Mouse (Mus musculus): ENCODE measurements around the gene E030018B13Rik. TPM values are rescaled to one million over a fixed set of nuclear protein-coding genes. Genes with fewer than 3 reads are reported as not detected.

Gene E030018B13Rik
- polyA plus RNA-seq, 1 experiment from 2014 or later = not detected

DNA sequence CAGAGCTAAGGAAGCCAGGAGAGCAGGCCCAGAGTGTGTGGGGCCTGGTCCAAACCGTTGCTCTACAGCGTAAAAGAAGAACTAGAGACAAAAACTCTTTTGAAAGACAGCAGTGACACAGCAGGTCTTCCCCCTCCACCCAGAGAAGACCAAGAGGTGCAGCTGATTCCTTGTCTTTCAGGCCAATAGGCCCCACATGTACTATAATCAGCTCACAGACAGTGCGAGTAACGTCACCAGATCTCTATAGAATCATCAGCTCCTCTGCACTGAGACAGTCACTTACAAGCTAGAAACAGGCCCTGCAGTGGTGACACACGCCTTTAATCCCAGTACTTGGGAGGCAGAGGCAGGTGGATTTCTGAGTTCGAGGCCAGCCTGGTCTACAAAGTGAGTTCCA, 17.2 kb downstream of the E030018B13Rik start:
- H3K4me1 ChIP-seq = peaks cover 37% of the 10 kb centered on the region
- H3K36me3 ChIP-seq = 0 out of 2 replicates have a peak, but pooled peaks cover 3% of the 10 kb centered on the region
- no peaks in the 10 kb centered on the region for H3K9me3 ChIP-seq (replicated peaks)
- no peak overlapping the region for H3K27ac ChIP-seq (replicated peaks)
- no peak overlapping the region for H3K4me3 ChIP-seq (replicated peaks)
- peak overlapping the region; percentile 96 for H3K4me2 ChIP-seq
- whole genome bisulfite sequencing = 66% methylated on average over 6 of the region's 6 CpGs
- H3K27me3 ChIP-seq (replicated peaks) = no peaks in the 10 kb centered on the region
- ATAC-seq (ENCODE audit: low FRiP score) = no peak
- H3K9ac ChIP-seq (replicated peaks) = no peak overlapping the region

DNA sequence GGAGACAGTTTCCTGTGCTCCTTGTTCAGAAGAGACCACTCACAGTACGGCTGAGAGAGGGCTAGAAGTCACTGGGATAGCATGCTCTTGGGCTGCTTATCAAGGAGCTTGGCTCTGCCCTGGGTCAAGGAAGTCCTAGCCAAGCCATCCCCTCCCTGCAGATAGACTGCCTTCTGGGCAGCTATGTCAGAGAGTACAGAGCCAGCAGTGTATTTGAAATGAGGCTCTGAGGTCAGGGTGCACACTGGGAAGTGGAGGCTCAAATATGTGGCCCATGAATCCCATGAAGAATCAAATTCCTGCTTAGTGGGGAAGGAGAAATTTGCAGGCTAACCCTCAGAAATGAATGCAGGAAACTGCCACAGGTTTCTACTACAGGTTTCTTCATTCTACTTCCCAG, 17.9 kb downstream of the E030018B13Rik start:
- 64% methylated on average over 1 of the region's 1 CpGs for WGBS
- Histone ChIP-seq H3K9ac (replicated peaks) (no peak overlapping the region; the same call in 1 of the 2 replicates), H3K36me3 (0 out of 2 replicates have a peak, but pooled peaks cover 3% of the 10 kb centered on the region), H3K4me3 (replicated peaks) (peak overlapping the region; percentile 74; the same call in 1 of the 2 replicates), H3K4me2 (peak overlapping the region; percentile 96), H3K27me3 (replicated peaks) (no peaks in the 10 kb centered on the region), H3K9me3 (replicated peaks) (no peaks in the 10 kb centered on the region), H3K4me1 (peaks cover 34% of the 10 kb centered on the region), H3K27ac (replicated peaks) (no peak overlapping the region)
- no peak for ATAC-seq (ENCODE audit: low FRiP score)

DNA sequence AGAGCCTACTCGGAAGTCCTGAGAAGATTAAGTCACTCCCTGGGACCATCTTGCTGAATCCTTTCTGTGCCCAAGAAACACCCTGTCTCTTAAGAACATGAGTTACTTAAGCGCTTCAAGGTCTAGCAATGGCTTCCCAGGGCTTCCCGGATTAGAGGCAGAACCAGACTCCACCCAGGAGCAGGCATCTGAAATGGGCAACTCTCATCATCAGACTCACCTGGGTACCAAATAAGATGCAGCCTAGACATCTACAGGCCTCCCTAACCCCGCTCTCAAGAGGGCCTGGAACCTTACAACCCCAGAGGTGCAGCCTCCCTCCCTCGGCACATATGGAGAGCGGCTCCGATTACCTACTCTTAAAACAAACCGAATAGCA, 19.1 kb downstream of the E030018B13Rik start:
- H3K4me2 ChIP-seq = peak overlapping the region; percentile 96
- H3K27ac ChIP-seq (replicated peaks) = peak overlapping the region; percentile 93
- H3K4me1 ChIP-seq = peaks cover 42% of the 10 kb centered on the region
- peak overlapping the region; percentile 91 for H3K9ac ChIP-seq (replicated peaks)
- H3K4me3 ChIP-seq (replicated peaks) = peak overlapping the region; percentile 74
- 20% methylated on average over 8 of the region's 8 CpGs for WGBS
- no peaks in the 10 kb centered on the region for H3K27me3 ChIP-seq (replicated peaks)
- H3K9me3 ChIP-seq (replicated peaks) = no peaks in the 10 kb centered on the region
- no peak for ATAC-seq (ENCODE audit: low FRiP score)
- H3K36me3 ChIP-seq = 0 out of 2 replicates have a peak, but pooled peaks cover 3% of the 10 kb centered on the region

DNA sequence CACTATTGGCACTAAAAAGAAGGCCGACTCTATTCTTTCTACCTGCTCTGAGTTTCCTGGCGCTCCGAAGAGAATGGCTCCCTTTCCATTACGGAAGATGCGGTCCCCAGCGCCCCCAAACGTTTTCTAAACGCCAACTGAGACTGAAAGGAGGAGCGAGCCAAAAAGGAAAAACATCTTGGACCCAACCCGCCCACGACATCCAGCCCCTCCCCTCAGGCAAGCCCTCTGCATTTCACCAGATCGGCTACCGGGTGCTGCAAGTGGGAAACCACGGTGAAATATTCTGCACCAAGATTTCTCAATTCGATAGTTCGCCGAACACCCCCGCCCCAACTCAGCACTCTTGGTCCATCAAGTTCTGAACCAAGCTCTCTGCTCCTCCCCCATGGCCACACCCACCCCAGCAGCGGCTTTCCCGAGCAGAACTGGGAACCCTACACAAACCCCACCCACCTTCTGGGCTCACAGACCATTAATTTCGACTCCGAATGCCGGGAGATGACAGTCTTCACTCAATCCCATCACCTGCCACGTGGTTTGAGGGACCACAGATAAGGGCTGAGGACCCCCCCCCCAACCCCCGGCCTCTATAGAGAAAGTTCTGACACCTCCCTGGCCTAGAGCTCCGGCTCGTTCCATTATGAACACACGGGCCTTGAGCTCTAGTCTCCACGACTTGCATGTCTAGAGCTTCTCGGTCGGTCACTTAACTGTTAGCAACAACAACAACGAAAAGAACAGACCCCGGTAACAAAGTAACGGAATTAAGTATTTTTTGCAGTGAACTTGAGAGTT, 19.7 kb downstream of the E030018B13Rik start:
- peak overlapping the region; percentile 93 for H3K27ac ChIP-seq (replicated peaks)
- H3K9ac ChIP-seq (replicated peaks) = peak overlapping the region; percentile 91
- H3K4me1 ChIP-seq = peaks cover 42% of the 10 kb centered on the region
- H3K4me3 ChIP-seq (replicated peaks) = peak overlapping the region; percentile 74
- under 1% methylated on average over 34 of the region's 34 CpGs for WGBS
- no peak for ATAC-seq (ENCODE audit: low FRiP score)
- H3K27me3 ChIP-seq (replicated peaks) = no peaks in the 10 kb centered on the region
- H3K9me3 ChIP-seq (replicated peaks) = no peaks in the 10 kb centered on the region
- peak overlapping the region; percentile 96 for H3K4me2 ChIP-seq
- 0 out of 2 replicates have a peak, but pooled peaks cover 3% of the 10 kb centered on the region for H3K36me3 ChIP-seq

DNA sequence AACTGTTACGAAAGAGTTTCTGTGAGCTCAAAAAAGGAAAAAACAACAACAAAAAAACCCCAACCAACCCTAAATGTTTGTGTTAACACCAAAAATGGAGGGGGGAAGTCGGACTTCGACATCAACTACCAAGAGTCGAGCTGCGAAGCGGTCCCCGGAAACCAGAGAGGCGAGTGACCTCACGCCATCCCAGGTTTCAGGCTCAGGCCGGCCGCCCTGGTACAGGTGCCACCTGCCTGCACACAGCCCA, 20.3 kb downstream of the E030018B13Rik start:
- H3K9ac ChIP-seq (replicated peaks) = peak overlapping the region; percentile 91

DNA sequence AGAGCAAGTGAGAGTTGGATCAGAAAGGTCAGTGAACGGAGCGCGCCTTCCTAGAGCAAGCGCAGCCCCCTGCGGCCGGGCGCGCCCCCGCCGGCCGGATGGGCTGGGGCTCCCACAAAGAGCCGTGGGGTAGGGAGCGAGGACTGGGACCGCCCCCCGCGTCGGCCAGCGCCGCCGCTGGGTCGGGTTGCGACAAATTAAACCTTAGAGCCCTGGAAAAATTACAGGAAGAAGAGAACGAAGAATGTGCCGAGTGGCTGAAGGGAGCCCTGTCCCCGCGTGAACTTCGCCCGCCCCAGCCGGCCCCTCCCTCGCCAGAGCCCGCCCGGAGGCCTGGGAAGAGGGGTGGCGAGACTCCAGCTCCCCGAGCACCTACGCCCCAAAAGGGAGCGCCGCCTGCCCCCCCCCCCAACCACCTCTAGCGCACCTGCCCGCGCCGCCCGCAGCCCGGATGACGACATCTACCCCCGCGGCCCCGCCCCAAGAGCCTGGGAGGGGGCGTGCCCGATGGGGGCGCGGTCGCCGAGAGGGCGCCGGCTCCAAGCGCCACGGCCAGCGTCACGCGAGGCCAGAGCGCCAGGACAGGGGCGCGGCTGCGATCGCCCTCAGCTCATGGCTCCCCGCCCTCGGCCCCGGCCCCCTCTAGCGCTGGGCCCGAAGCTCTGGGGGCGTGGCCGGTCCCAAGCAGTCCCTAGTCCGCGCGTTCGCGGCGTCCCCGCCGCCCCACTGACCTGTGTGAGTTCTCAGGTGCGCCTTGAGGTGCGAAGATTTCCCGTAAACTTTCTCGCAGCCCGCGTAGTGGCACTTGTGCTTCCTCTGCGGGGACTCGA, 20.8 kb downstream of the E030018B13Rik start:
- H3K27me3 ChIP-seq (replicated peaks) = no peaks in the 10 kb centered on the region
- ATAC-seq (ENCODE audit: low FRiP score) = peak; percentile 6
- H3K4me1 ChIP-seq = peaks cover 42% of the 10 kb centered on the region

More for the DNA sequence above, 20.3 kb downstream of the E030018B13Rik start:
- under 1% methylated on average over 11 of the region's 11 CpGs for WGBS
- peak overlapping the region; percentile 96 for H3K4me2 ChIP-seq
- H3K36me3 ChIP-seq = 0 out of 2 replicates have a peak, but pooled peaks cover 3% of the 10 kb centered on the region
- H3K27me3 ChIP-seq (replicated peaks) = no peaks in the 10 kb centered on the region
- no peak for ATAC-seq (ENCODE audit: low FRiP score)
- H3K4me1 ChIP-seq = peaks cover 42% of the 10 kb centered on the region
- H3K27ac ChIP-seq (replicated peaks) = peak overlapping the region; percentile 93
- H3K9me3 ChIP-seq (replicated peaks) = no peaks in the 10 kb centered on the region
- H3K4me3 ChIP-seq (replicated peaks) = peak overlapping the region; percentile 74

DNA sequence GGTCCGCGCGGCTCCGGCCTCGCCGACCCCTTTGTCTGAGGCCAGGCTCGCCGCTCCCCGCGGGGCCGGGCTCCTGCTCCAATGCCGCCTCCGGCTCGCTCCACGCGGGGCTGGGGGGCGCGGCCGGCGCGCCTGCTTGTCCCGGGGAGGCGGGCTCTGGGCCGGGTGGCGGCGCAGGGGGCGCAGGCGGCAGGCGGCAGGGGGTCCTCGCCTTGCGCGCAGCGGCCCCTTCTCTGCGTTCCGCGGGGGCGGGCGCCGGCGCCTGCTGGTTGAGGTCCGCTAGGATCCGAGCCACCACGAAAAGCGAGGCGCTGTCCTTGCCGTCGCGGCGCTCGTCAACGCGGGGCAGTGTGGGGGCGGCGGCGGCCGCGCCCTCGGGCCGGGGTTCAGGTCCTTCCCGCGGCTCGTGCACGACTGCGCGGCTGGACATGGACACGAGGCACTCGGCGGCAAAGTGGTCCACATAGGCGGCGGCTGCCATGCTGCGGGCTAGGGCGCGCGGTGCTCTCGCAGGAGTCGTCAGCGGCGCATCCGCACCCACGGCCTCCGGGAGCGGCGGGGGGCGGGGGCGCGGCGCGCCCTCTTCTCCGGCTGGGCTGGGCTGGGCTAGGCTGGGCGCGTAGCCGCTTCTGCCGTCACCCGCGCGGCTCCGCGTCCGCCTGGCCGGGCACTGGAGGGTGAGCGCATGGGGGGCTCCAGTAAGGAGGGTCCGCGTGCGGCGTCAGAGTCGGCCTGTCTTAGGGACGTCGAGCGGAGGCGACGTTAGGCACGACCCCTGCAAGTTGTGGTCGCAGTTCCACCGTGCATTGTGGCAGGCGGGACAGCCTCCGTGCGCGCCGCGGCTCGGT, 21.6 kb downstream of the E030018B13Rik start:
- H3K27ac ChIP-seq (replicated peaks) = peak overlapping the region; percentile 93
- no peaks in the 10 kb centered on the region for H3K9me3 ChIP-seq (replicated peaks)
- peaks cover 41% of the 10 kb centered on the region for H3K4me1 ChIP-seq
- peak overlapping the region; percentile 91 for H3K9ac ChIP-seq (replicated peaks)
- H3K27me3 ChIP-seq (replicated peaks) = no peaks in the 10 kb centered on the region
- H3K4me2 ChIP-seq = peak overlapping the region; percentile 96
- H3K4me3 ChIP-seq (replicated peaks) = peak overlapping the region; percentile 74
- peak; percentile 73 for ATAC-seq (ENCODE audit: low FRiP score)
- under 1% methylated on average over 104 of the region's 121 CpGs for WGBS
- no peaks in the 10 kb centered on the region for H3K36me3 ChIP-seq

More for the DNA sequence above, 20.8 kb downstream of the E030018B13Rik start:
- peak overlapping the region; percentile 93 for H3K27ac ChIP-seq (replicated peaks)
- peak overlapping the region; percentile 74 for H3K4me3 ChIP-seq (replicated peaks)
- WGBS = under 1% methylated on average over 82 of the region's 88 CpGs
- peak overlapping the region; percentile 91 for H3K9ac ChIP-seq (replicated peaks)
- peak overlapping the region; percentile 96 for H3K4me2 ChIP-seq
- H3K36me3 ChIP-seq = 0 out of 2 replicates have a peak, but pooled peaks cover under 1% of the 10 kb centered on the region
- H3K9me3 ChIP-seq (replicated peaks) = no peaks in the 10 kb centered on the region

DNA sequence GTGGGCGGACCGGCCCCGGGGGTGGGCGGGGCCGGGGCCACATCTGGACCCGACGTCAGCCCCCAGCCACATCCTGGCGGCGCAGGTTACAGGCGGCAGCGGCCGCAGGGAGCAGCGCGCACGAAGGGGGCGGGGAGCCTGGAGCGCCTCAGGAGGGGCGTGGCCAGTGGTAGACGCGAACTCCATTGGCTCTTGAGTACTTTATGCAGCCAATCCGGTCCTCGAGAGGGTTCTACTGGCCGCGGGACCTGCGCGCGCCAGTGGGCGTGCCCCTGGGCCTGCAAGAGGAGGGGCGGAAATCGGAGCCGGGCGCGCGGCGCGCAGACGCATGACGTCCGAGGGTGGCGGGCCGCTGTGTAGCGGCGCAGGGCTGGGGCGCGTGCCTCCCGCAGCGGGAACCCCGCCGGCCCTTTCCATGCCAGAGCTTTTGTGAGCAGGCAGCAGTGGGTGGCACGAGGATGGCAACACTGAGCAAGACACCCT, 22.3 kb downstream of the E030018B13Rik start, which contains the start of gene Klf13:
Gene Klf13, minus strand, starts transcription at position 2 of the 483 bp plus-strand sequence.
- H3K4me1 ChIP-seq = peaks cover 34% of the 10 kb centered on the region

DNA sequence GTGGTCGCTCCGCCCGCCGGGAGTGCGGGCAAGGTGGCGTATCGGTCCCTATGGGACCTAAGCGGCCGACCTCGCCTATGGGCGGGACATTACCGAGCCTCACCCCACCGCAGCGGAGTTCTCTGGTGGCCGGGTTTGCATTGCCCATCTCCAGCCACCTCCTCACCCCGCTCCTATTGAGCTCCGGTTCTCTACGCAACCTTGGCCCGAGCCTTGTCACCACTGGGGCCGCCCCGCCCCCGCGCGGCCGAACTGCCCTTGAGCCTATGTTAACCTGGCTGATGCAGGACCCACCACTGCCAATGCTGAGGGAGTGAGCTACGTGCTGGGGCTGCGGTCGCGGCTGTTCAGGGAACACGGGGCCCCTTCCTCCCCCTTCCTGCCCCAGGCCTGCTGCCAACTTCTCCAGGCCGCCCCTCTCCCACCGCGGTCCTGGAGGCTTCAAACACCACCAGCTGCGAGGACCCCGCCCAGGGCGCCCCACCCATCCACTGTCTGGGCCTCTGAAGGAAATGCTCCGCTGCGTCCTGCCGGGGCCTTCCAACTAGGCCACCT, 22.8 kb downstream of the E030018B13Rik start:
- H3K9ac ChIP-seq (replicated peaks) = peak overlapping the region; percentile 65
- no peaks in the 10 kb centered on the region for H3K27me3 ChIP-seq (replicated peaks)
- H3K4me3 ChIP-seq (replicated peaks) = peak overlapping the region; percentile 74
- H3K9me3 ChIP-seq (replicated peaks) = no peaks in the 10 kb centered on the region
- peak overlapping the region; percentile 95 for H3K27ac ChIP-seq (replicated peaks)
- H3K4me1 ChIP-seq = peaks cover 31% of the 10 kb centered on the region
- peak overlapping the region; percentile 96 for H3K4me2 ChIP-seq
- WGBS = under 1% methylated on average over 38 of the region's 39 CpGs
- ATAC-seq (ENCODE audit: low FRiP score) = peak; percentile 45
- no peaks in the 10 kb centered on the region for H3K36me3 ChIP-seq

More for the DNA sequence above, 22.3 kb downstream of the E030018B13Rik start, which contains the start of gene Klf13:
- peak; percentile 94 for ATAC-seq (ENCODE audit: low FRiP score)
- WGBS = under 1% methylated on average over 48 of the region's 50 CpGs
- Histone ChIP-seq H3K36me3 (no peaks in the 10 kb centered on the region), H3K9me3 (replicated peaks) (no peaks in the 10 kb centered on the region), H3K27me3 (replicated peaks) (no peaks in the 10 kb centered on the region), H3K27ac (replicated peaks) (peak within 1 kb of the TSS; percentile 95), H3K4me2 (peak within 1 kb of the TSS; percentile 96), H3K4me3 (replicated peaks) (peak within 1 kb of the TSS; percentile 74), H3K9ac (replicated peaks) (peak within 1 kb of the TSS; percentile 91)

DNA sequence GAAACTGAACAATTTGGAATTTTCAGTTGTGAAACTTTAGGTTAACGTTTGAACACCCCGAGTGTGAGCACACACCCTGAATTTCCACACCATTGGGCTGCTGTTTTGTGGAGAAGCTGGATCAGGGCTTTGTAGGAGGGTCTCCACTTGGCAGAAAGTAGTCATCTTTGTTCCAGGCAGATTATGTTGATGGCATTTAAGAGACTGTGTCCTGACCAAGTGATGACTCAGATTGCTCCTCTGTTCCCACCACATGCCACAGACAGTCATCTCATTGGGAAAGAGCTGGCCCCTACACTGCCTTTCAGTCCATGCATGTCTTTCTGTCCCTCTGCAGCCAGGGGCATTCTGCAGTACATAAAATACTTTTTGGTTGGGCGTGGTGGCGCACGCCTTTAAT, 23.7 kb downstream of the E030018B13Rik start:
- Histone ChIP-seq H3K4me1 (peaks cover 22% of the 10 kb centered on the region), H3K27me3 (replicated peaks) (no peaks in the 10 kb centered on the region), H3K4me2 (no peak overlapping the region; the same call in 1 of the 2 replicates), H3K36me3 (no peaks in the 10 kb centered on the region), H3K9me3 (replicated peaks) (no peaks in the 10 kb centered on the region), H3K4me3 (replicated peaks) (no peak overlapping the region), H3K9ac (replicated peaks) (no peak overlapping the region), H3K27ac (replicated peaks) (0 out of 2 replicates have a peak overlapping the region, but pooled peaks have one; percentile 95)
- ATAC-seq (ENCODE audit: low FRiP score) = no peak
- 90% methylated on average over 5 of the region's 5 CpGs for WGBS
